Mouse (Mus musculus) A20 (cell line): Measurements from ENCODE around the gene Prr12.

Source experiments
- DNase-seq: peaks from one replicate; pipeline ENCODE4 v3.0.0-alpha.2; 2011; ENCODE audit warnings: low read depth, low spot score

Gene Prr12

DNA sequence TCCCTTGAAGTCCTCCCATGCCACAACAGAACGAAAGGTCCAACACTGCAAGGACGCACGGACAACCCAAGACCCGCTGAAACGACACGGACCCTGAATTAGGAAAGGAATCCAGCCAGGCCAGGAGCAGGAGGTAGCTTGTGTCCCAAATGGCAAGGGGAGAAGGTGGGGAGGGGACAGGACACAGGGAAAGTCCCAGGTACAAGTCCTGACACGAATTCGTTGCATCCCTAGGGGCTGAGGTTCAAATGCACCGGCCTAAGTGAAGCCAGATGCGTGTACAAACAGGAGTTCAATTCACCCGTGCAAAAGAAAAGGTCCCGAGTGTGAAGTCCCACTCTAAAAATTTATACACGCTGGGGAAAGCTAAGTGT is 1.1 kb downstream of the Prr12 start:
- no peak for DNase-seq

DNA sequence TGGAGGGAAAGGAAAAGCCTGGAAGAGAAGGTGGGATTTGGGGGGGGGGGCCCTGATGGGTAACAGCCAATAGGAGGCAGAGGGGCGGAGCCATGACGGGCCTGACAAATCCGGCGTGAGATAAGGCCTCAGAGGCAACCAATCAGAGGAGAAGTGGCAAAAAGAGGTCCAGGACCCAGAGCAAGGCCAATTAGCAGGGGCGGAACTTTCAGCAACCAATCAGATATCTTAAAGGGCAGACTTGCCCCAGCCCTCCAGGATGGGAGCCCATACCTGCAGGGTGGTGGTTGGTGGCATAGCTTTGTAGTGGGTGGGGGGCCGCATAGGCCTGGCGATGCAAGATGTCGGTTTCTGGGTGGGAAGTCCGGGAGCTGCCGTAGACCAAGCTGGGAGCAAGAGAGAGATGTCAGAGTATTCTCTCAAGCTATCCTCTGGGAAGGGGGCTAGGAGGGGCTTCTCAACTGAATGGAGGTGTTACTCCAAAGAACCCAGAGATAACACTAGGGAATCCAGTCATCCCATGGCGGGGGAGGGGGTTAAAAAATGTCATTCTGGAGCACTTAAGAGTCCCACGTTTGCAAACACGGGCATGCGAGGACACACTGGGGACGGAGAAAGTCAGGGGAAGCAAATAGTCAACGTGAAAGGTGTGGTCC is 1.6 kb downstream of the Prr12 start:
- DNase-seq = peak; percentile 92

DNA sequence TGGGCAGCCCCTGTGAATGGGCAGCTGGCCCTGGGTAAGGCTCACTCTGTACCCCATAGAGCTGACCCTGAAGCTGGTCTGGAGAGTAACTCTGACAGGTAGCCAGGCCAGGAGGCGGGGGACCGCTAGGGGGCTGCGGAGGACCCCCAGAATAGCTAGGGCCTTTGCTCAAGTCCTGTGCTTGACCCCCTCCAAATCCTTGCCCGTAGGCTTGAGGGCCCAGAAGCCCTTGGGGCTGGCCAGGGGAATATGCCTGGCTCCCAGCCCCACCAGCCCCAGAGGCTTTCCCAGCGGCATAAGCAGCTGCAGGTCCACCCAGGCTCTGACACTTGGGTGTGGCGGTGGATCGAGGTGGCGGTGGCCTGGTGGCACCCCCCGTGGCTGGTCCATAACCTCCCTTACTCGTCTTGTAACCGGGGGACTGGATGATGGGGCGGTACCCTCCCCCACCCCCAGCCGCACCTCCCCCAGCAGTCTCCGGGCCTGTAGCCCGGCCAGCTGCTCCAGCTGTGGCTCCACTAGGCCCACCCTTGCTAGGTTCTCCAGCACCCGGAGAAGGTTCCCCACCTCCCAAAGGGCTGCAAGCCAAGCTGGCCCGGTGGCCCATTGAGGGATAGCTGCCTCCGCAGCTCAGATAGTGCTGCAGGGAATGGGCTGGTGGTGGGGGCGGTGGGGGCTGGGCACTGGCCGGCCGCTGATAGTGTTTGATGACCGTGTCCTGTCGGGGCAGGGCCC is 3.6 kb downstream of the Prr12 start:
- no peak for DNase-seq

DNA sequence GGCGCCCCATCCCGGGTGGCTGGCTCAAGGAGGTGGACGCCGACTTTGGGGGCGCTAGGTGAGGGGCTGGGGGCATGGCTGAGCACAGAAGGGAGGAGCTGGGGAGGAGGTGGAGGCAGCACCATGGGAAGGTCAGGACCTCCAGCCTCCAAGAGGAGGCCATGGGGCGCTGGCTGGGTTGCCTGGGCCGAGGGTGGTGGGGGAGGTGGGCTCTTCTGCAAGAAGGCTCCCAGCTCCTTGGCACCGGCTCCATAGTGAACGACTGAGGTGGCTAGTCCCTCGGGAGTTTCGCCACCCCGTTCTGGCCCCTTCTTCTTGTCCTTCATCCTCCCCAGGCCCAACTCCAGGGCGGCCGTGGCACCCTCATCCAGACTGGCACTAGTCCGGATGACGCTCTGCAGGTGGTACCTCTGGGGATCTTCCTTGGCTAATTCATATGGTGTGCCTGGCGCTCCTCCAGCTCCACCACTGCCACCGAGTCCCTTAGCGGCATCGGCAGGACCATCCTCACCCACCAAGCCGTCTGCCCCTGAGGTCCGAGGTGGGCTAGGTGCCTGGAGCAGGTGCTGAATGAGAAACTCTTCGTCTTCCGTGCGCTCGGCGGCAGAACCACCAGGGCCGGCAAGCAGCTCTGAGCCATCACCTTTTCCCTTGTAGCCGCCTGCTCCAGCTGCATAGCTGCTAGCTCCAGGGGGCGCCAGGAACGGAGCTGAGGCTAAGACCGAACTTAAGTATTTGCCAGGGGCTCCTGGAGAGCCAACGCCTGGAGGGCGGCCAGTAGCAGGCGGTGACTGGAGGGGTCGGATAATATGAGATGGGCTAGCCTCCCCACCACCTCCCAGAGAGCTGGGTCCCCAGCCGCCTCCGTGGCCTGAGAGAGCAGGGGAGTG is 4.4 kb downstream of the Prr12 start:
- DNase-seq = no peak

DNA sequence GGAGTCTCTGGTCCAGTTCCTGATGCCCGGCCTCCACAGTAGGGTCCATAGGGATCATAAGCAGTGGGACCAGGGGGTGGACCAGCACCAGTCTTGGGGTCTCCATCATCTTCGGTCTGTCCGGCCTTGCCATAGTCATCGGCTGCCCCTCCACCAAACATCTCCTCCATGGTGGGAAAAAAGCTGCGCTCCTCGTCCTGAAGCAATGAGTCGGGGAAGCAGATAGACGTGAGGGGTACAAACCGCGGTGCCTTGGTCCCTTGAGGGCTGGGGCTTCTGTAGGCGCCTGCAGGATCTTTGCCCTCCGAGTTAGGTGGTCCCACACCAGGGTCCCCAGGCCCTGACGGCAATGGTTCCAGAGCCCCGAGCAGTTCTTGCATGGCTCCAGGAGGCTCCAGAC is 5.2 kb downstream of the Prr12 start:
- no peak for DNase-seq

DNA sequence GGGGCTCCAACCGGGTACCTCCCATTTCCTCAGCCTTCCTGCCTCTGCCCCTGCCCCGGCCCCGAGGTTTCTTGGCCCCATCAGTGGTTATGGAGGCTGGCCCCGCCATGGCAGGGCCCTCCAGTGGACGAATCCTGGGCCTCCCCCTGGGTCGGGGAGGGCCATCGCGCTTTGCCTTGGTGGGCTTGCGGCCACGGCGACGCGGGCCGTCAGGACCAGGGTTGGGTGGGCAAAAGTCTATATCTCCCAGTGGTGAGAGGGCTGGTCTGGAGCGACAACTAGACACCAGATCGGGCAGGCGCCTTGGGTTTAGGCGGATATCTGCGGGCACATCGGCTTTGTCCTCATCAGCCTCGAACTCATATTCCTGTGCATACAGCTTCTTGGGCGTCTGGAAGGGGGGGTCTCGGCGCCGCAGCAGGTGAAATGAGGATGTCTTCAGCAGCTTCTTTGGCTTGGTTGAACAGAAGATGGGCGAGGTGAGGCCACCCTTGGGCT is 5.8 kb downstream of the Prr12 start:
- DNase-seq = no peak

DNA sequence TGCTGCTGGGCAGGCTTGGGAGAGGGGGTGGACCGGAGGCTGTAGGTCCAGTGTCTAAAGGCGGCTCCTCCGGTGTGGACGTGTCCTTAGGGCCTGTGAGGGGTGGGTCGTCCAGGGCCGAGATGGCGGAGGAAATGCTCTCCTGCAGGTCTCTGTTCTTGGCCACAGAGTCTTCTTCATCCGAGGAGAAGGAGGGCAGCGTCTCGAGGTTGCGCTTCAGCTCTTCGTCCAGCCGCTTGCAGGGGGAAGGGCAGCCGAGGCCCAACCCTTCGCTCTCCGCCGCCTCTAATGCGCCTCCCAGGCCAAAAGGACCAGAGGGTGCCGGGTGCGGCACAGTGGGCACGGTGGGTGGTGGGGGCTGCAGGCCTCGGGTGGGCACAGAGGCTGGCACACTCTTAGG is 6.9 kb downstream of the Prr12 start:
- DNase-seq = no peak

DNA sequence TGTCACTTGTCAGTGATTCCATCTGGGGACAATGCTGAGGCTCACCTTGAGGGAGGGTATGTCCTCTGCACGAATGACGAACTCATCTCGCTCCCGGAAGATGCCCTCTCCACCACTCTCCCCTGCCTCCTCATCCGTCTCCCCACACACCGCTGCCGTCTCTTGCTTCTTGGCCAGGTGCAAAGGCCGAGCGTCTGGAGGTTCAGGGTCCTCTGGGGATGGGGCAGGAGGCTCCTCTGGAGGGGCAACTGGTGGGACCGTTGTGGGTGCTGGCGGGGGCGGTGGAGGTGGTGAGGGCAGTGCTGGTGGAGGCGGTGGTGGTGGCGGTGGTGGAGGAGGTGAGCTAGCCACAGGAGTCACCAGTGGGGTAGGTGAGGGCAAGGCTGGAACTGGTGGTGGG is 9.4 kb downstream of the Prr12 start:
- DNase-seq = no peak

DNA sequence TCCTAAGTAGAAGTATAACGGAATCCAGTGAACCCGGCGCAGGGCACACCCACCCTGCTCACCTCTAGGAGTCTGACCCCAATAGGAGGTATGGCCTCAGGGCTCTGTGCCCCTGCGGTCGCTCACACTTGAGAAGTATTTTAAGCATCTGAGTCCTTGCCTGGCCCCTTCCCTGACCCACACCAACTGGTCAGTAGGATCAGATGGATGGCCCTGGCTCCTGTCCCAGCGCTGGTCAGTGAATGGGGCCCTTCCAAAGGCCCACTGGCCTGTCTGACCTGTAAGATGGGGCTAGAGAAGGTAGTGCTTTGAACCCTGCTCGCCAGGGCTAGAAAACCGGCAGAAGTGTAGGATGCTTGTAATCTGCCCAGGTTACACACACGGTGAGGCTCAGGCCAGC is 11.8 kb downstream of the Prr12 start:
- no peak for DNase-seq

DNA sequence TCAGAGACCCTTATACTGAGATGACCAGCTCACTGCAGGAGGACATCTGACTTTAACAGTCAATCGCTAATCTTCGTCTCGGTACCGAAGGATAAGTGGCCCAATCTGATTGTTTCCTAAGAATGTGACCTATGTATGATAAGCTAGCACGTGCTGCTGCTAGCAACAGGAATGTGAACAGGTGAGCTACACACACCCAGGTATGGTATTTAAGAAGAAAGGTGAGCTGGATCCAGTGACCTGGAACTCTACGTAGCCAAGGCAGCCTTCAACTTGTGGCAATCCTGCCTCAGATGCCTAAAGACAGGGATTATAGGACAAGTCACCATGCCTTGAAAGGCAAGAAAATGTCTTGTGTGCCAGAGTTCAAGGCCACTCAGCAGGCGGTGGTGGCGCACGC is 14.3 kb downstream of the Prr12 start:
- no peak for DNase-seq

DNA sequence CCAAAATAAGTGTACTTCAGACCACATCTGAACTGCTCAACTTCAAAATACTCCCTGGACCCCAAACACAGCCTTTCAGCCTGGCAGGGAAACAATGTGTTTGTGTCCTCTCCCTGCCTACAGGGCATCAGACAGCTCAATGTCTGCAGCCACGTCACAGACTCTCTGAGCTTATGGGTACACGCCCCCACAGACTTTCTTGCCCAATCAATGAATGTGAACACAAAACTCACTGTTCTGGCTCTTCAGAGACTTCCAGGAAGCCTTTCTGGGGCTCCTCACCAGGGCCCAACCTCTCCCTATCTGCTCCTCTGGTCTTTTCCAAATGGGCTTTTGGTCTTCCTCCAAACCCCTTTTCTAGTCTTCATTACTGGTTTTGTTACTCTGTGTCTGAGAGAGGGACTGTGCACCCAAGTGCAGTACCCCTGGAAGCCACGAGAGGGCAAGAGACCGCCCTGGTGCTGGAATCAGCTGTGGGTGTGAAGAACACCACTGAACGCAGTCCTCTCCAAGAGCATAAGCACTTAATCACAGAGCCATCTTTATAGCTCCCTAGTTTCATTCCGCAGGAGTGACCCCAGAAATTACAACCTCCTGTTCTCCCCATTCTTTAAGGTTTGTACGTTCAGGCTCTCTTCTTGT is 14.8 kb downstream of the Prr12 start:
- DNase-seq = peak; percentile 63

DNA sequence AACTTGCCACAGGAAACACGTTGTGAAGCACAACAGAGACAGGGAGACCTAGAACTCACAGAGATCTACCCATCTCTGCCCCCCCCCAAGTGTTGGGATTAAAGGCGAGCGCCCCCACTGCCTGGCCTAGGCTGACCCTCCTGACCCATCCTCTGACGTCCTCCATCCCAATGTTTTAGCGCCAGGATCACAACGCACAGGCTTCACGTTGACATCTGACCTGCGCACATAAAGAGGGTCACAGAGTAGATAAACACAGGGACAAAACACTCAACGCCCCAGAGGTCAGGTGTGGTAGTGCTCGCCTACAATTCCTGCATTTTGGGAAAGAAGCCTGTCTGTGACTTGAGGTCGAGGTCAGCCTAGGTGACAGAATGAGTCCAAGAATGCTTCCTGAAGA is 16.0 kb downstream of the Prr12 start:
- no peak for DNase-seq

DNA sequence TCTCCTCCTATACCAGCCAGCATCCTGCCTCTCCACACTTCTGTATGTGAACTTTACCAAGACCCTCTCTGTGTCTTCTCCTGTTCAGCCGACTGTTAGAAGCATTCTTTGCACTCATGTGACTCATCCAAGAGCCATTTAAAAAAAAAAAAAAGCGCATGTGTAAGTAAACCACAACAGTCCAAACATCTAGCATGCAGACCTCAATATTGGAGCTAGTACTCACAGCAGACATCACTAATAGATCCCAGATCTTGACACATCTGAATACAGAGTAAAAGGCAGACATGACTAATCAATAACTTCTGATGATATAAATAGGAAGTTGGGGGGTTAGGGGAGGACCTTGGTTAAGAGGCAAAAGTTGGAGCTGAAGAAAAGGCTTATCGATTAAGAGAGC is 17.1 kb downstream of the Prr12 start:
- no peak for DNase-seq

DNA sequence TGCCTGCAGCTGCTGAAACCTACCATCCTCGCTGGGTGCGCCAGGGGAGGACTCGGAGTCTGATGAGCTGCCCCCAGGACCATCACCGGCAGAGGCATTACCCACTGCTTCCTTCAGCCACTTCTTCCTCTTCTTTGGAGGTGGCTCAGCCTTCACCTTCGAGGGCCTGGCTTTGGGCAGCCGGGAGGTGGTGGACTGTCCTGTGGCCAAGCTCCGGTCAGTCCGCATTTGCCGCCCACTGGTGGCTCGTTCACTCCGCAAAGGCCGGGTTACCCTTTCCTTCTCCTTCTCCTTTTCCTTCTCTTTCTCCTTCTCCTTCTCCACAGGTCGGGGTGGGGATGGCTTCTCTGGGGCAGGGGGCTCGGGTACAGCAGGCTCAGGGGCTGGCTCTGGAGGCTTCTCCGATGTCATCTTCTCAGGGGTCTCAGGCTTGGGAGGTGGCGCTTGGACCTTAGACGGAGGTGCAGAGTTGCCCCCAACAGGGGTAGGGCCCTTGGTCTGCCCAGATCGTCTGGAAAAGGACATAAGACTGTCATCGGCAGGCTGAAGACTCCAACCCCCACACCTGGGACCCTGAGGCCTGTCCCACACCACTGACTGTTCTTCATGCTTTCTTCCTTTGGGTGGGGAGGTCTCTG is 18.8 kb downstream of the Prr12 start:
- no peak for DNase-seq

DNA sequence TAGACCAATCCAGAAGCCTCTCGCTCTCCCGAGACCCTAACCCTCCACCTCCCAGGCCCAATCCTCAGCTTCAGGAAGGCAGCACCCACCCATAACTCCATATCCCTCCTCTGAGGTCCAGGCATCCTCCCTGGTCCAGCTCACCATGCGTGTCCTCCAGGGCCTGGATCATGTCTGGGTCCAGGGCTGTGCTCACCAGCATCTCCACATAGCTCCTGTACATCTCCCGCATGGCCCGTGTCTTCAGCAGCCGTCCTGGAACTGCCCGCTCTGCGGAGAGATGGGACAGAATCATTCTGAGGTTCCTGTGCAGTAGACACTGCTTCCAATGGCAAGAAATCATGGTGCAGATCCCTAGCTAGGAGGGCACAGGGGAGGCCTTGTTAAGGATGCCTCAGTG is 21.8 kb downstream of the Prr12 start:
- DNase-seq = no peak

DNA sequence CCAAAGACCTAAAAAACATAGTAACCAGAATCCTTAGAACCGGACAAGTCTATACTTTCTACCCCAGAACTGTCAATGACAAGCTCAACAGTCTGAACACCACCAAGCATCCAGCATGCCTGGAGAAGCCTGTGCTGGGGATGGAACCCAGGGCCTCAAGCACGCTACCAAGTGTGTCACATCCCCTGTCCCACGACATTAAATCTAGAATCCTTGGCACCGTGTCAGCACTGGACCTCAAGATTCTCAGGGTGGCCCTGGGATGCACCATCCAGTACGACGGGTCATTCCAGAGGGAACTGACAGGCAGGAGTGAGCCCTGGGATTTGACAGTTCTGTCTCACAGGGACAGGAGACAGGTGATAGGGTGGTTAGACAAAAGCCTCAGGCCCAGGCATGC is 22.7 kb downstream of the Prr12 start:
- DNase-seq = no peak

DNA sequence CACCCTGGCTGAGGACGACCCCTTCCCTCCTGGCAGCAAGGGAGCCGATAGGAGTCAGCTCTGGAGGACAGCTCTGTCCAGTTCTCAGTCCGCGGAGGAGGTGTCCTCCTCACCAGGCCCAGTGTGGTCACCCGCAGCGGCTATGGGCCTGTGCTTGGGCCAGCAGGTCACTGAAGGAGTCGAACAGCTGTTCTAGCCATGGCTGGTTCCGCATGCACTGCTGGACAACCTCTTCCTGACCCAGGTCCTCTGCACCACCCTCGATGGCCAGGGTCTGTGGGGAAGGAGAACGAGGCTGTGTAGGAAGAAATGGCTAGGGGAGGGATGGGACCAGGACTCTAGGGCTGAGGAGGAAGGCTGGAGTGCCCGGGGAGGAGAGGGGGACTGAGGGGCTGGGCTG is 24.3 kb downstream of the Prr12 start:
- no peak for DNase-seq

DNA sequence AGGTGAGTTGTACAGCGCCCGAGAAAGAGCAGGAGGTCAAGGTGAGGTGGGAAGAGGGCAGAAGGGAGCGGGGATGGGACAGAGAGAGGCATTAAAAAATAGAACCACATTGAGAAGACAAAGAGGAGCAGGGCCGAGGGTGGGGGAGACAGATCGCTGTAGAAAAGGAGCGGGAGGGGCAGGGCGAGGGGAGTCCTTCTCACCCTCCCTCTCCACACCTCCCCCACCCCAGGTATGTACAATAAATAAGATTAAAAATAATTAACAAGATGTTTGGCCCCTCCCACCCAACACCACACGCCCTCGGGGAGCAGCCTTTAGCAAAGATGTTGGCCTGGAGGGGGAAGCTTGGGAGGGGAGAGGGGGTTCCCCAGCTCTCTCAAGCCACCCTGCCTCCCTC is 24.9 kb downstream of the Prr12 start:
- DNase-seq = no peak

DNA sequence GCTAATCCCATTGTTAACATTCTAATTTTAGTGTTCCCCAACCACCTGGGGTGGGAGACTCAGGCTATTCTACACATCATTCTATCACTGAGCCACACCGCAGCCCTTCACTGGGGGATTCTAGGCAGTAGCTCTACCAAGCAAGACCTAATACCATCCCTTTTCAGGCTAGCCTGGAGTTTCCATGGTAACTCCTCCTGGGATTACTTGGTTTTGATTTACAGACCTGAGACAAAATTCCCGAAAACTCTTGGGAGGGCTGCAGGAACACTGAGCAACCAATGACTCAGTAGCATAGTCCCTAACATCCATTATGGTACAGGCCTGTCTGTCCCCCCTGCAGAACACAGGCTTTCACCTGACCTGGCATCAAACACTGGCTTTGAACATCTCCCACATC is 26.4 kb downstream of the Prr12 start:
- no peak for DNase-seq

DNA sequence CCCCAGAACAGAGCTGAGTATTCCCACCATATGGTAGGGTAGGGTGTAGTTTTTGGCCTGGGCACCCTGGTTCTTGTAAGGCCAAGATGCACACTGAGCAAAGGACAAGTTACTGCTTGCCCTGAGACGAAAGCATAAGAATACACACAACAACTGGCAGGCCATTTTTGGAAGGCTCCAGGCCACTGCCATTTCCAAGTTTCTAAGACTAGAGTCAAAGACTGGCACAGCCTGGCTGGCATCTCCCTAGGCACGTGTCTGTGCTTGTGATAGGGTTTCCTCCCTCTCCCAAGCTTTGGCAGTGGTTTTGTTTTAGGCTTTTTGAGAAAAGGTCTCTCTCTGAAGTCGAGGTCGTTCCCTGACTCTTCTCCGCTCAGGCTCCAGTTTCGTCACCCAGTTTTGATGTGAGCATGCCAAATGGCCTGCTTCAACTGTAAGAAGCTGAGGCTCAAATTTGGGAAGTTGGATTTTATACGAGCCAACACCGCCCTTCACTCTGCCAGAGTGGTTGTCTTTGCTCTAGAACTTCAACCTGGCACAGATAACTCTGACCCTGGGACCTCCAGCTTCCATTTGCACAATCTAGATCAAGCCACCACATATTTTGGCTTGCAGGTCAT is 27.0 kb downstream of the Prr12 start:
- DNase-seq = no peak
